Comparison of ENCODE assay signal across 24 mouse cellular contexts in the genomic region with DNA sequence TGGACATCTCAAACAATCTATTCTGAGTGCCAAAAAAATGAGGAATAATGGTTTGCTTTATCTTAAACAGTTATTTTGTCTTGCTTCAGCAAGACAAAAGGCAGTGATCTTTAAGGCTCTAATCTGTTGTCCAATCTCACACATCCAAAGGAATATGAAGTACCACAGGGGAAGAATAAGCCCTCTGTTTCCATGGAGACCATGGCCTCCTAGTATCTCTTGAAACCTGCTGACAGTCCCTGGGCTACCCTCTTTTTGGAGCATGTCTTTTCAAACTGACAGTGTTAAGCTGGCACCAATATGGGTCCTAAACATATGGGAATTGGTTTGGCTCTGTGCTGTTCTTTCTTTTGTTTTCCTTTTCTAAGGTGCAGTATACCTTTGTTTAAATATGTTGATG.
DNase-seq lines count a peak whose midpoint lies in the region; ATAC-seq and TF ChIP-seq lines count a peak whose summit lies in the region.
"Had no signal": no experiment of that assay in that cellular context is flagged by ENCODE, and none has a peak within 500 bp of the region (broad histone marks: within the 10 kb centered on the region; RNA-seq: fewer than 3 reads in every experiment).

No protein-coding gene starts in this region.

- no peaks in the 10 kb centered on the region for H3K27me3 ChIP-seq in forebrain, postnatal 0 days (ENCODE audit: insufficient read depth, low read length)
- no peaks in the 10 kb centered on the region; the same call in 1 of the 2 replicates for H3K27me3 ChIP-seq in forebrain, embryonic 12.5 days
- no peaks in the 10 kb centered on the region for H3K27me3 ChIP-seq in midbrain, embryonic 14.5 days (ENCODE audit: control insufficient read depth, insufficient read depth, low read length)
- H3K27me3 ChIP-seq in midbrain, postnatal 0 days (ENCODE audit: insufficient read depth, low read length): no peaks in the 10 kb centered on the region
- H3K27me3 ChIP-seq: embryonic facial prominence, embryonic 13.5 days; embryonic facial prominence, embryonic 15.5 days; forebrain, embryonic 15.5 days had no signal

- ATAC-seq in forebrain, postnatal 0 days: peak; percentile 78
- ATAC-seq in forebrain, embryonic 12.5 days (ENCODE audit: low FRiP score): no peak
- no peak for ATAC-seq in midbrain, embryonic 14.5 days (ENCODE audit: low FRiP score, low TSS enrichment)
- ATAC-seq in midbrain, postnatal 0 days (ENCODE audit: low FRiP score): no peak
- ATAC-seq: activated CD4-positive, CD25-positive, alpha-beta regulatory T cell, adult 4 months; forebrain, embryonic 15.5 days had no signal

- no peak for TF ChIP-seq POLR2A in brain, embryonic 14.5 days (IDR thresholded peaks at IDR 0.05; ENCODE audit: borderline replicate concordance, extremely low read depth, insufficient read depth, insufficient read length, poor library complexity, severe bottlenecking)

- no peaks in the 10 kb centered on the region for H3K36me3 ChIP-seq in forebrain, postnatal 0 days (ENCODE audit: insufficient read depth)
- H3K36me3 ChIP-seq in forebrain, embryonic 12.5 days (replicated peaks): no peaks in the 10 kb centered on the region
- H3K36me3 ChIP-seq in midbrain, embryonic 14.5 days (ENCODE audit: control insufficient read depth, insufficient read depth, low read length): no peaks in the 10 kb centered on the region
- H3K36me3 ChIP-seq in midbrain, postnatal 0 days (ENCODE audit: insufficient read depth, low read length): no peaks in the 10 kb centered on the region
- H3K36me3 ChIP-seq: embryonic facial prominence, embryonic 13.5 days; embryonic facial prominence, embryonic 15.5 days; forebrain, embryonic 10.5 days; forebrain, embryonic 15.5 days had no signal

- no peak overlapping the region for H3K9ac ChIP-seq in forebrain, postnatal 0 days
- H3K9ac ChIP-seq in forebrain, embryonic 12.5 days: no peak overlapping the region
- H3K9ac ChIP-seq in midbrain, embryonic 14.5 days (replicated peaks; ENCODE audit: low read length): no peak overlapping the region
- H3K9ac ChIP-seq in midbrain, postnatal 0 days (replicated peaks; ENCODE audit: low read length, poor library complexity, severe bottlenecking): no peak overlapping the region
- H3K9ac ChIP-seq: embryonic facial prominence, embryonic 13.5 days; embryonic facial prominence, embryonic 15.5 days; forebrain, embryonic 15.5 days had no signal

- H3K4me2 ChIP-seq in forebrain, postnatal 0 days (ENCODE audit: low read depth): no peak overlapping the region
- H3K4me2 ChIP-seq in forebrain, embryonic 12.5 days: no peak overlapping the region
- no peak overlapping the region for H3K4me2 ChIP-seq in midbrain, embryonic 14.5 days (ENCODE audit: low read length)
- H3K4me2 ChIP-seq in midbrain, postnatal 0 days (ENCODE audit: low read depth, low read length, poor library complexity, severe bottlenecking): no peak overlapping the region
- H3K4me2 ChIP-seq: embryonic facial prominence, embryonic 13.5 days; embryonic facial prominence, embryonic 15.5 days; forebrain, embryonic 15.5 days had no signal

- no peak for TF ChIP-seq CTCF in forebrain, postnatal 0 days (IDR thresholded peaks at IDR 0.05; ENCODE audit: low read depth)
- no peak for TF ChIP-seq CTCF in midbrain, postnatal 0 days (IDR thresholded peaks at IDR 0.05)
- no peak for TF ChIP-seq CTCF in brain, embryonic 14.5 days (IDR thresholded peaks at IDR 0.05; ENCODE audit: borderline replicate concordance, extremely low read depth, insufficient read depth, insufficient read length)

- no peaks in the 10 kb centered on the region for H3K9me3 ChIP-seq in forebrain, postnatal 0 days (ENCODE audit: low read length)
- no peaks in the 10 kb centered on the region for H3K9me3 ChIP-seq in forebrain, embryonic 12.5 days
- H3K9me3 ChIP-seq in midbrain, embryonic 14.5 days (ENCODE audit: control insufficient read depth, low read length): no peaks in the 10 kb centered on the region
- no peaks in the 10 kb centered on the region for H3K9me3 ChIP-seq in midbrain, postnatal 0 days (ENCODE audit: low read length)
- H3K9me3 ChIP-seq: embryonic facial prominence, embryonic 13.5 days; embryonic facial prominence, embryonic 15.5 days; forebrain, embryonic 10.5 days; forebrain, embryonic 15.5 days had no signal

- H3K27ac ChIP-seq in forebrain, postnatal 0 days (ENCODE audit: low read depth, low read length): no peak overlapping the region
- no peak overlapping the region for H3K27ac ChIP-seq in forebrain, embryonic 12.5 days
- no peak overlapping the region for H3K27ac ChIP-seq in midbrain, embryonic 14.5 days (replicated peaks; ENCODE audit: low read depth, low read length)
- no peak overlapping the region for H3K27ac ChIP-seq in midbrain, postnatal 0 days (ENCODE audit: low read depth, low read length)
- H3K27ac ChIP-seq: embryonic facial prominence, embryonic 13.5 days; embryonic facial prominence, embryonic 15.5 days; forebrain, embryonic 10.5 days; forebrain, embryonic 15.5 days had no signal

- H3K4me1 ChIP-seq in forebrain, postnatal 0 days (ENCODE audit: insufficient read depth): no peaks in the 10 kb centered on the region
- H3K4me1 ChIP-seq in forebrain, embryonic 12.5 days: no peaks in the 10 kb centered on the region
- 0 out of 2 replicates have a peak, but pooled peaks cover 3% of the 10 kb centered on the region for H3K4me1 ChIP-seq in midbrain, embryonic 14.5 days (ENCODE audit: control insufficient read depth, insufficient read depth, low read length)
- no peaks in the 10 kb centered on the region for H3K4me1 ChIP-seq in midbrain, postnatal 0 days (ENCODE audit: insufficient read depth, low read length)
- H3K4me1 ChIP-seq: embryonic facial prominence, embryonic 13.5 days; embryonic facial prominence, embryonic 15.5 days; forebrain, embryonic 10.5 days; forebrain, embryonic 15.5 days had no signal

- no peak for DNase-seq in forebrain, postnatal 0 days
- DNase-seq in midbrain, embryonic 14.5 days: peak; percentile 51
- DNase-seq in midbrain, postnatal 0 days (ENCODE audit: low spot score): no peak
- DNase-seq in R1 (ENCODE audit: low read depth, low spot score) (peak; percentile 25), liver (no peak)
- DNase-seq in brain, embryonic 14.5 days (ENCODE audit: low read depth): peak; percentile 46
- no peak for DNase-seq in lung, postnatal 25 days (ENCODE audit: low spot score)
- DNase-seq: adrenal gland, adult 8-10 months; adrenal gland, postnatal 14 days; adrenal gland, postnatal 36 days; cerebellum, adult 11 months; cerebellum, adult 18-20 months; cerebellum, adult 8-10 months; cerebellum, adult 9-11 months; cerebellum, postnatal 14 days; cerebellum, postnatal 36 days; embryo, embryonic 11 days had no signal

- H3K4me3 ChIP-seq in forebrain, postnatal 0 days (ENCODE audit: low read depth, low read length): no peak overlapping the region
- H3K4me3 ChIP-seq in forebrain, embryonic 12.5 days (replicated peaks): no peak overlapping the region
- H3K4me3 ChIP-seq in midbrain, embryonic 14.5 days (replicated peaks; ENCODE audit: low read depth, low read length): no peak overlapping the region
- no peak overlapping the region for H3K4me3 ChIP-seq in midbrain, postnatal 0 days (ENCODE audit: low read depth, low read length)
- H3K4me3 ChIP-seq: embryonic facial prominence, embryonic 13.5 days; embryonic facial prominence, embryonic 15.5 days; erythroblast, embryonic 14.5 days; forebrain, embryonic 10.5 days; forebrain, embryonic 15.5 days had no signal

Comparison
In these comparisons a context has a peak if more than half of its experiments do, and no peak if none do; other contexts are left out.
1. DNase-seq: peak in midbrain, embryonic 14.5 days (single experiment), R1 (single experiment) and brain, embryonic 14.5 days (single experiment); none in forebrain, postnatal 0 days (single experiment), midbrain, postnatal 0 days (single experiment), lung, postnatal 25 days (single experiment) and liver (single experiment).